Mouse (Mus musculus) urinary bladder, postnatal 10 days (tissue): Measurements from ENCODE around the gene Gpr88.

Experiments used
- DNase-seq: peaks from one replicate; pipeline ENCODE4 v3.0.0; 2022; ENCODE audit warnings: low spot score

Gpr88 gene

DNA sequence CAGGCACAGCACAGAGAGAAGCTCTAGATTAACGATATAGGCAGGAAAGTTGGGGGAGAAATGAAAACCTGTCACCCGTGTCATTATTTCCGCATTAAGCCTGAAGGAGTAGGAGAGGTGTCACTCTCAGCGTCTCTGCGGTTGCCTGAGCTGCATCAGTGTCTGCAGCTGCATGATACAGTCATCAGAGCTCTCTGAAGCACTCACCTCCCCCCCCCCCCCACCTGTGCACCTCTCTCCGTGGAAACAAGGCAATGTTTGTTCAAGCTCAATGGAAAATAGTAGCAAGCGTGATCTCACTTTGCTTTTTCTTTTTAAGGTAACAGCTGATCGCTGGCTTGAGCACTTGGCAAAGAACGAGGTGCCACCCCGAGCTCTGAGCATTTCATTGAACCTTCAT is 53.2 kb downstream of the Gpr88 start:
- no peak for DNase-seq
